Mouse (Mus musculus) cerebellum, postnatal 4 days (tissue): Measurements from ENCODE around the gene Olfr181.

Source experiments
- DNase-seq, 2 experiments: peaks; one replicate each; pipeline ENCODE4 v3.0.0; 2022; ENCODE audit warnings: low spot score in 2 of 2, mixed read lengths in 1 of 2

Olfr181 gene

DNA sequence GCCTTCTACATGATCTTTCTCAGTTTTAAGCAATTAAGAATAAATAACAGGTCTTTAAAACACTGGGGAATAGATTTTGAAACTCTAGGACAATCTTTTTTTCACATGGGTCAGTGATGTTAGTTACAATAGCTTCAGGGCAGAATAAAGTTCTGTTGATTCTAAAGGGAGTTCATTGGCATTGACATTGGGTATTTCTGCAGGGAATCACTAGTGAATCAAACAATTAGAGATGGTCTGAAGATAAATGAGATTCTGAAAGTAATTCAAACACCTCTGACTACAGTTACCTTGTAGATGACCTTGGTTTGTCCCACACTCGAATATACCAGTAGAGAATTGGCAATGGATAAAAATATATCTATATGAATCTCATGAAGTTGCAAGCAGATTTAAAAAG, at the start of gene Olfr181:
TSS of gene Olfr181 (minus strand) at position 101 of the 400 bp plus-strand sequence.
- no peak for DNase-seq

DNA sequence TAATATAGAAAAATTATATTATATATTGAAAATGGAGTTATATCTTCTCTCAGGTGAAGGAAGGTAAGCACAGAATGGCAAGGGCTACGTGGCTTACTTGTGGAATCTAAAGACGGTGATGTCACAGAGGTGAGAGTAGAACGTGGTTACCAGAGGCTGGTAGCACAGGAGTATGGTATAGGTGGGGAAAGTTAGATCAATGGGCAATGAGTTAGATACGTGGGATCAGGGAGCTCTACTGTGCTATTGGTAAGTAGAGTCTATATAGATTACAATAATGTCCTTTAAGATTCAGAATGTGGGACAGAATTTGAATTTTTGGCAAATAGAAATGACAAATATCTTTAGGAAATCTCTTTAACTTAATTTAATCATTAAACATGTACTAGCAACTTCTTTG, 737 bp upstream of the Olfr181 start, which contains the start of gene Olfr180:
TSS of gene Olfr180 (minus strand) at position 101 of the 400 bp plus-strand sequence.
- DNase-seq, result no peak

DNA sequence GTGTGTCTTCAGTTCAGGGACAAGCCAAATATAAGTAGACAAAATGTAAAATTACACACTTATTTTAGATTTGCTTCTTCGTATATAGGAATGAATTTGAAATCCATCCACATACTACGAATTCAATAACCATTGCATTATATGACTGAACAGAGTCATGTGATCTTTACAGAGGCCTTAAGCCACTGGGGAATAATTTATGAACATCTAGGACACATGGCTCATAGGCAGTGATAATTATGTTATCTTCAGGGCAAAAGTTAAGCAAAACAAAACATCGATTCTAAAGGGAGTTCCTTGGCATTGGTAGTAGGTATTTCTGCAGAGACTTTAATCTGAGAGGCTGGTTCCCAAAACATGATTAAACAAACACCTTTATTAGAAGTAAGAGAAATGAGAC, 36.6 kb downstream of the Olfr181 start, which contains the start of gene Olfr178:
TSS of gene Olfr178 (minus strand) at position 101 of the 400 bp plus-strand sequence.
- DNase-seq, result no peak

DNA sequence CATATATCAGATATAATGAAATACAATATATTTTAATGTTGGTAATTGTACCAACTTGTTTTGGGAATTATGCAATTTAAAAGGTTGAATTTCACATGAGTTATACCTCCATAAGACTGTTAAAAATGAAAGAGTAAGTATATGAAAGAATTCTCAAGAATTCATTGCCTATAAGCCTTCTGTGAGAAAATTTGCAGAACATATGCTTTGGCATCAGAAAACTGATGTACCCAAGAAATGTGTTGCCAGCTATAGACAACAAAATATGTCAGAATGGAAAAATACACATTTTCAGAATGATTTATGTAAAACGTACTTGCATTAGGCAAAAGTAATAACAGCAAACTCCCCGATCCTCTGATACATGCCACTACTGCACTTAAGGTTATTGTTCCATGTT, 44.1 kb downstream of the Olfr181 start:
- DNase-seq, result no peak
